Mouse (Mus musculus) erythroblast, embryonic 14.5 days (primary cell): Measurements from ENCODE around the gene Nmt2. TPM values are rescaled to one million over a fixed set of nuclear protein-coding genes. Genes with fewer than 3 reads are reported as not detected.
A peak's percentile ranks its signal among the peaks of the same experiment; 100 is the strongest.

Experiments
- H3K27me3 ChIP-seq: 2 replicates; pipeline ENCODE4 v1.6.1; 2012; ENCODE audit warnings: inconsistent platforms; ENCODE audit not compliant: control insufficient read depth
- H3K36me3 ChIP-seq: 2 replicates; pipeline ENCODE4 v1.6.1; 2012; ENCODE audit warnings: mild to moderate bottlenecking, inconsistent platforms; ENCODE audit not compliant: control insufficient read depth
- H3K4me1 ChIP-seq: 2 replicates; pipeline ENCODE4 v1.6.1; 2012; ENCODE audit warnings: inconsistent platforms; ENCODE audit not compliant: control insufficient read depth
- H3K4me3 ChIP-seq: replicated peaks from 2 replicates; pipeline ENCODE3; 2012; ENCODE audit warnings: moderate library complexity, mild to moderate bottlenecking, inconsistent platforms
- H3K9me3 ChIP-seq: 2 replicates; pipeline ENCODE4 v1.6.1; 2012; ENCODE audit warnings: low read length, inconsistent platforms, mixed read lengths; ENCODE audit not compliant: control insufficient read depth
- GATA1 ChIP-seq: IDR thresholded peaks from 2 replicates; pipeline ENCODE4 v1.6.1; 2012; ENCODE audit warnings: low read length, inconsistent platforms, mixed read lengths
- TAL1 ChIP-seq: IDR thresholded peaks from 3 replicates; pipeline ENCODE4 v1.6.1; 2012; ENCODE audit warnings: low read length, inconsistent platforms, mixed read lengths
- polyA plus RNA-seq: library from polyadenylated mRNA; stranded (reverse); fragments of >175 nt; gene quantifications from 2 replicates; pipeline ENCODE4 v1.2.3, GENCODE M21; 2012

Nmt2 gene
- polyA plus RNA-seq, 1 experiment = 1.3 TPM

DNA sequence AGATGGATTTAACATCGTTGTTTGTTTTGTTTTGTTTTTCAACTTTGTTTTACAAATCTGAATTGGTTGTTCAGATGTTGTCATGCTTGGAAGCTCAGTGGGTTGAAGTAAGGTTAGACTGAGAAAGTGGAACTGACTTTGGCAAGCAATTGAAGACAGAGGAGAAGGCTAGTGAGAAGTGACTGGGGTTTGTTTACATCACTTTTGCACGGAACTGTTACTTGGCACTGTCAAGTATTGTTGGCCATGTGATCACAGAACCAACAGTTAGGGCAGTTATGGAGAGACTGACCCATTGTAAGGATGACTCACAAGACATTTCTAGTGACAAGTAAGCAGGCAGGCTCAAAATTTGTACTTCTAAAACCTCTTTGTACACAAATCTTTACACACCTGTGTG is 39.1 kb downstream of the Nmt2 start:
- Histone ChIP-seq H3K9me3 (no peaks in the 10 kb centered on the region), H3K27me3 (no peaks in the 10 kb centered on the region), H3K36me3 (peaks cover 77% of the 10 kb centered on the region), H3K4me1 (no peaks in the 10 kb centered on the region), H3K4me3 (no peak overlapping the region)
- TF ChIP-seq TAL1 = no peak

DNA sequence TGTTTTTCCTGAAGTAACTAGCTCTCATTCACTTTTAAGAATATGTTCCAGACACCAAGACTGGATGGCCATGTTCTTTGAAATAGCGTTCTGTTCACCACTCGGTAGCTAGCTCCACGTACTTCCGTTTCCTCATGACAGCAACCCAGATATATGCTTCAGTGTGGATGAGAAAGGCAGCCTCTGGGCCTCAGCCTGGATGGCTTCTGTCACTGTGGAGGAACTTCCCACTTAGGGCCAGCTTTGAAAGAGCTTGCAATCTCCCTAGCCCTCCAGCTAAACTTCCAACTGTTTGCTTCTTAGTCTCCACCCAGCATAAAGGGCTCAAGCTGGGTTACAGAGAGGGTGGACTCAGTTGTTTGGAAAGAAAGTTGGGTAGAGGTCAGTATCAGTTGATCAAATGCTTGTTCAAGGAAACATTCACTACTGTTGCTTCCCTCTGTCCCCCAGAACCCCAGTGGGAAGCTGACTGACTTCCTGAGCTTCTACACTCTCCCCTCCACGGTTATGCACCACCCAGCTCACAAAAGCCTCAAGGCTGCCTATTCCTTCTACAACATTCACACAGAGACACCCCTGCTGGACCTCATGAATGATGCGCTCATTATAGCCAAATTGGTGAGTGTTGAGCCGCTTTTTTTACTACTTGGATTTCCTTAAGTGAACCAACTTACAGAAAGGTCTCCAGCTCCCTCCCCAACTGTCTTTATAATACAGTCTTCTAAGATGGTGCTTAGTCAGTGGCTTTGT is 40.5 kb downstream of the Nmt2 start:
- Histone ChIP-seq H3K9me3 (no peaks in the 10 kb centered on the region), H3K4me1 (no peaks in the 10 kb centered on the region), H3K4me3 (no peak overlapping the region), H3K36me3 (peaks cover 79% of the 10 kb centered on the region), H3K27me3 (no peaks in the 10 kb centered on the region)
- no peak for TF ChIP-seq TAL1
- no peak for TF ChIP-seq GATA1

DNA sequence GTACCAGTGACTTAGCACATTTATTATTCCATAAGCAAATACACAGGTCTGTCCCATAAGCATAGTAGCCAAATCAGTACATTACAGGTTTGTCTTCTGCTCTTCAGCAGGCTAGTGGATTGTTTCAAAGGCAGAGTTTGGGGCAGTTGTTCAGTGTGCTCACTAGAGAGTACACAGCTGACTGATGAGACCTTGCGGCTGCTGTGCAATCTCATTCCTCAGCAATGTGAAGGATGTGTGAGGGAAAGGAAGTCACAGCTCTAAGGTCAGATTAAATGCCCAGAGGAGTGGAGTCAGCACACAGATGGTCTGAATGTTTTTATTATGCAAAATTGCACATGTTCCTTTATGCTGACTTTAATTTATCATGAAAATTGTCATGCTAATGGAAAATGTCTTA is 42.5 kb downstream of the Nmt2 start:
- Histone ChIP-seq H3K4me1 (peaks cover 10% of the 10 kb centered on the region), H3K27me3 (no peaks in the 10 kb centered on the region), H3K4me3 (no peak overlapping the region), H3K36me3 (peaks cover 77% of the 10 kb centered on the region), H3K9me3 (no peaks in the 10 kb centered on the region)
- TF ChIP-seq GATA1 (no peak), TAL1 (no peak)

DNA sequence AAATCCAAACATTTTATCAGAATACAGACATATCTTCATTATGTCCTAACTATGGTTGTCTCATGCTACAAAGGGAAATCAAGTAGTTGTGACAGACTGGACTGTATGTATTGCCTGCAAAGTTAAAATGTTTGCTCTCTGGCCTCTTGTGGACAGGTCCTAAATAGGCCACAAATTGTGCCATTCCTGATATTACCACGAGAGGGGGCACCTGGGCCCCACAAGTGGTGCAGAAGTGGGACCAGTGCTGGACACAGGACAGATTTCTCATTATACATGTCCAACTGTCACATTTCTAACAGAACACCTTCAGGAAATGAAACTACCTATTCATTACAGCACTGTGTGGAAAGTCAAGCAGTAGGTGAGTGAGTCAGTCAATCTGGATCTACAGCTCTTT is 43.3 kb downstream of the Nmt2 start:
- peaks cover 72% of the 10 kb centered on the region for H3K36me3 ChIP-seq

DNA sequence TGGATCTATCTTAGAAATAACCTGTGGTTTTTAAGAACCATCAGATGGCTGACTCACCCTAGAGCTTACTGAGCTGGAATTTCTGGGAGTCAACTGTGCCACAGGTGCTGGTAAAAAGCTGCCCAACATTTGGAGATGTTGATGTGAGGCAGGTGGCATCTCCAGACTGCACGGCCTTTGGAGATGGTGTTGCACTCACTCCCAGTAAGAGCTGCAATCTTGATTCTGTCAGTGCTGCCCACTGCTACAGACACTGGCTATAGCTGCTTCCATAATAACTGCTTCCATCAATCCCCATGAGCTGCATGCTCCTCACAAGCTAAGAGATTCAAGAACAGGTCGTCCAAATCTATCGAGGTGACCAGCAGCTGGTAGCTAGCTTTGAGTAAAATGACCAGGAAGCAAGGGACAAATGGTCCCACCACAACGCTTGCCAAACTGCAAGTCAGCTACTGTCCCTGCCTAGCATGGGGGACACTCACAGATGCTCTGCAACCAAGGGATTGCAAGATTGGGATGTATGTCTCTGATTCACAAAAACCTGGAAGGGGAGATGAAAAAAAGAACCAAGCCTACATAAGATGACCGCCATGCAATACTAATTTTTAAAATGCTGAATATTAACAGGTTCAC is 47.2 kb downstream of the Nmt2 start:
- H3K27me3 ChIP-seq = no peaks in the 10 kb centered on the region
- H3K4me1 ChIP-seq = peaks cover 37% of the 10 kb centered on the region
- TF ChIP-seq TAL1 (no peak), GATA1 (no peak)
- H3K4me3 ChIP-seq = peak overlapping the region; percentile 81
- peaks cover 38% of the 10 kb centered on the region for H3K36me3 ChIP-seq
- H3K9me3 ChIP-seq = no peaks in the 10 kb centered on the region

More for the DNA sequence above, 43.3 kb downstream of the Nmt2 start:
- H3K27me3 ChIP-seq = no peaks in the 10 kb centered on the region
- peaks cover 18% of the 10 kb centered on the region for H3K4me1 ChIP-seq
- H3K4me3 ChIP-seq = no peak overlapping the region
- no peaks in the 10 kb centered on the region for H3K9me3 ChIP-seq
- TF ChIP-seq TAL1 = no peak
- no peak for TF ChIP-seq GATA1

DNA sequence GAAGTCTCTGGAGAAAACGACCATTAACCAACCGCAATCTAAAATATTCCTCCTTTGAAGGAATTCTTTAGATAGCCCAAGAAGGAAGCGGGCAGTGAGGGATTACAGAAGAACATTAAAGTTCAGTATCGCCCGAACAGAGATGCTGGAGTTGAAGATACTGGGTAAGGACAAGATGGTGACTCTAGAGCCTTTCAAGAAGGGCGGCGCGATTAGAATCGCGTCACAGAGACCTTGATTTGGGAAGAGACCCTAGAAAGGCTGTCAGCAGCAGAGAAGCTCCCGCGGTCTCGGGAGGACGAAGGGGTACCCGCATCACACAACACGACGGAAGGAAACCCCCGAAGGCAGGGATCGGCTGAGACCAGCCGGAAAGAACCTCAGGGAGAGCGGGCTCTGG is 48.0 kb downstream of the Nmt2 start:
- Histone ChIP-seq H3K9me3 (no peaks in the 10 kb centered on the region), H3K27me3 (no peaks in the 10 kb centered on the region), H3K4me3 (peak overlapping the region; percentile 81), H3K36me3 (peaks cover 31% of the 10 kb centered on the region), H3K4me1 (peaks cover 39% of the 10 kb centered on the region)
- TF ChIP-seq GATA1 = no peak
- TF ChIP-seq TAL1 = no peak

DNA sequence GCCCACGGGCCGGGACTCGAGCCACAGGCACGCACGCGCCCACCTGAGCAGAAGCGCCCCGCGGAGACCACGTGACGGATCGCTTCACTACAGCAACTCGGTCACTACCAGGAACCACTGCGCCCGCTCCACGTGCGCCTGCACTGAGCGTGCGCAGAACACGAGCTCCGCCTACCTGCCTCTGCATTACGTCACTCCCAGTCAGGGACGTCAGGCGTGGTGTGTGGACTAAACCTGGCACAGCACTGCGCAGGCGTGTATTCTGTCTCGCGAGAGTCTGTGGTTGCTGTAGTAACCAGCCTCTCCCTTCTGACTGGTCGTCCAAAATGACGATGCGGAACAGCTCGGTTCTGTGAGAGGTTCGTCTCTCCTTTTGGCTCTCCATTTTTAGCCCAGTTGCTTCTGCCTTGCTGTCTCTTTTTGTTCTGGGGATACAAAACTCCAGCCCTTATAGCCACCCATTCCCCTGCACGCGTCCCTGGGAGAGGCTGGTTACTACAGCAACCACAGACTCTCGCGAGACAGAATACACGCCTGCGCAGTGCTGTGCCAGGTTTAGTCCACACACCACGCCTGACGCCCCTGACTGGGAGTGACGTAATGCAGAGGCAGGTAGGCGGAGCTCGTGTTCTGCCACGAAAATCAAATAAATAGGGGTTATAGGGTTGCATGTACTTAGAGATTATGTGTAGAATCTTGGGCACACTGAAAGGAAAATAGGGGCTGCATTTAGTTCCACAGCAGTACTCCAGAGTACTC is 48.7 kb downstream of the Nmt2 start, which contains the start of gene Rpp38:
TSS of gene Rpp38 (minus strand) at position 160 of the 759 bp plus-strand sequence.
- TF ChIP-seq GATA1 (no peak), TAL1 (no peak)
- Histone ChIP-seq H3K4me1 (peaks cover 39% of the 10 kb centered on the region), H3K27me3 (peaks cover under 1% of the 10 kb centered on the region), H3K36me3 (peaks cover 26% of the 10 kb centered on the region), H3K9me3 (no peaks in the 10 kb centered on the region), H3K4me3 (peak within 1 kb of the TSS; percentile 81)

DNA sequence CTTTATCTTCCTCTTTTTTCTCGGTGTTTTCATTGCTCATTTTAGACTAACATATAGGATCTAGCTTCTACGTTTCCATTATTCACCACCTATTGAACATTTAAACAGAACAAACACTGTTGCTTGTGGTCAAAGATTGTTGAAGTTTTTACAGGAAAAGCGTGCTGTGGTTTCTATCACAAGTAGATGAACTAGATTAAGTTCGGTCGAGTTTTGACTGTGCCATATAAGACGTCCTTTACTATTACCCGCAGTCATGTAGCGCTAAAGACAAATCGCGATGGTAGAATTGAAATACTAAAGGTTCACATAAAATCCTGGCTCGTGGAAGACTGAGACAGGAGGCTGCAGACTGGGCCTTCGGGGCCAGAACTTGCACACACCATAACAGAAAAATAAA is 49.7 kb downstream of the Nmt2 start:
- Histone ChIP-seq H3K4me3 (no peak overlapping the region), H3K27me3 (peaks cover 4% of the 10 kb centered on the region)
- TF ChIP-seq GATA1 (no peak), TAL1 (no peak)

DNA sequence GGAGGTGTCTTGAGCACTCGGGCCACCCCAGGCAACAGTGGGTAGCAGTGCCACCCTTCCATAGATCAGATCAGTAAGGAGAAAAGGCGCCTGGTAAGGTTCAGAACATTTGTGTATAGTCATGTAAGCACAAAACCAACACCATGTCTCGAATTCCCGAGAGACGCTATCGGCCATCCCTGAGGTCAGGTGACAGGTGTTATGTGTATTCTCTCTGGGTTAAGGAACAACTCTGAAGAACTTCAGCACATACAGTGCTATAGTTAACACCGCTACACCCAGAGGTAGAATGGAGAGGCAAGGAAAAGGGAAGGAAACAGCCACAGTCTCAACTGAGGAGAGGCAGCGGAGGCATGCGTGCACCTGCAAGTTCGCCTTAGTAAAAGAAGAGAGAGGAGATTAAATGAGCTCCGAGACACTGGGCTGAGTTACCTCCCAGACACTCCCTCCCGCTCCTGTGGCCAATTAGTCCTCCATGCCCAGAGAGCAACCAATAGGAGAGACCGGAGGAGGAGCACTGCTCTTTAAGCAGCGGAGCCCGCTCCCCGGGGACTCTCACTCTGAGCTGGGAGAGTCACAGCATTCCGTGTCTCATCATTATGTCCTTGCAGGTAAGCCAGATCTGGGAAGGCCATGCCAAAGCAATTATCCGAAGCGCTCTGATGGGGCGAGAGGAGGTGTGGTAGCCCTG is 51.7 kb downstream of the Nmt2 start, which contains the start of gene Acbd7:
TSS of gene Acbd7 (plus strand) at position 558 of the 691 bp plus-strand sequence.
- H3K4me3 ChIP-seq = peak within 1 kb of the TSS; percentile 62
- TF ChIP-seq GATA1 = no peak
- TF ChIP-seq TAL1 = no peak
- H3K4me1 ChIP-seq = peaks cover 37% of the 10 kb centered on the region
- H3K36me3 ChIP-seq = peaks cover 2% of the 10 kb centered on the region; the same call in 1 of the 2 replicates
- H3K27me3 ChIP-seq = peaks cover 4% of the 10 kb centered on the region
- no peaks in the 10 kb centered on the region for H3K9me3 ChIP-seq

More for the DNA sequence above, 49.7 kb downstream of the Nmt2 start:
- Histone ChIP-seq H3K9me3 (no peaks in the 10 kb centered on the region), H3K4me1 (peaks cover 39% of the 10 kb centered on the region), H3K36me3 (peaks cover 16% of the 10 kb centered on the region)
